Mouse (Mus musculus): Measurements from ENCODE around the gene Tmem44. TPM values are rescaled to one million over a fixed set of nuclear protein-coding genes. Genes with fewer than 3 reads are reported as not detected.

Tmem44 gene
- polyA plus RNA-seq, 1 experiment from 2014 or later, result 20.9 TPM

Other genes with a start within 250 kb of the Tmem44 start
- gene Gp5, start 240.1 kb downstream of the Tmem44 start, polyA plus RNA-seq (2015; fragmentation: Nextera tagmentation; extraction: Ambion mirVana), result 1.8 and 2.4 TPM in 2 replicates
- gene Atp13a3, start 144.9 kb downstream of the Tmem44 start, polyA plus RNA-seq (2015; fragmentation: Nextera tagmentation; extraction: Ambion mirVana), result 6.8 and 7.3 TPM in 2 replicates
- 35.7 and 37.4 TPM in 2 replicates for gene Lsg1, start 36.8 kb upstream of the Tmem44 start, polyA plus RNA-seq (2015; fragmentation: Nextera tagmentation; extraction: Ambion mirVana)
- gene Fam43a, start 48.9 kb upstream of the Tmem44 start, polyA plus RNA-seq (2015; fragmentation: Nextera tagmentation; extraction: Ambion mirVana), result 13.8 and 14.0 TPM in 2 replicates